Mouse (Mus musculus) midbrain, embryonic 14.5 days (tissue): Measurements from ENCODE around the gene Phf20. TPM values are rescaled to one million over a fixed set of nuclear protein-coding genes. Genes with fewer than 3 reads are reported as not detected.

Experiments
- ATAC-seq: fragments of 200-750 bp; cut with Nextera tagmentation; 2 replicates; pipeline ENCODE4 v1.8.0; 2017; ENCODE audit warnings: moderate number of reproducible peaks, moderate library complexity; ENCODE audit not compliant: low FRiP score, low TSS enrichment
- DNase-seq: peaks from one replicate; pipeline ENCODE4 v3.0.0-alpha.2; 2015
- H3K27ac ChIP-seq: fragments of 300-500 bp; sonication (generic); replicated peaks from 2 replicates; pipeline ENCODE4 v1.5.1; 2014; ENCODE audit warnings: mild to moderate bottlenecking, low read depth, low read length, moderate library complexity
- H3K27me3 ChIP-seq: fragments of 300-500 bp; sonication (generic); 2 replicates; pipeline ENCODE4 v1.6.1; 2014; ENCODE audit warnings: low read length, control low read depth, mixed read lengths; ENCODE audit not compliant: control insufficient read depth, insufficient read depth
- H3K36me3 ChIP-seq: fragments of 300-500 bp; sonication (generic); 2 replicates; pipeline ENCODE4 v1.6.1; 2014; ENCODE audit warnings: low read length, control low read depth; ENCODE audit not compliant: control insufficient read depth, insufficient read depth
- H3K4me1 ChIP-seq: fragments of 300-500 bp; sonication (generic); 2 replicates; pipeline ENCODE4 v1.6.1; 2014; ENCODE audit warnings: mild to moderate bottlenecking, antibody characterized with exemption, low read length, control low read depth; ENCODE audit not compliant: control insufficient read depth, insufficient read depth
- H3K4me2 ChIP-seq: fragments of 300-500 bp; sonication (generic); 2 replicates; pipeline ENCODE4 v1.6.1; 2014; ENCODE audit warnings: mild to moderate bottlenecking, low read length, moderate library complexity
- H3K4me3 ChIP-seq: fragments of 300-500 bp; sonication (generic); replicated peaks from 2 replicates; pipeline ENCODE4 v1.5.1; 2014; ENCODE audit warnings: low read depth, low read length
- H3K9ac ChIP-seq: fragments of 300-500 bp; sonication (generic); replicated peaks from 2 replicates; pipeline ENCODE4 v1.6.1; 2014; ENCODE audit warnings: mild to moderate bottlenecking, low read length, moderate library complexity
- H3K9me3 ChIP-seq: fragments of 300-500 bp; sonication (generic); 2 replicates; pipeline ENCODE4 v1.6.1; 2016; ENCODE audit warnings: low read length, control low read depth, mixed read lengths; ENCODE audit not compliant: control insufficient read depth
- WGBS: fragments of 180-500 bp; shearing (Covaris S2); extraction: QIAGEN DNeasy Blood & Tissue Kit; methylation state at CpG from one replicate; pipeline ENCODE4 v1.1.7; 2014; 5-methylcytosine and 5-hydroxymethylcytosine counted together
- polyA plus RNA-seq: library from polyadenylated mRNA; unstranded; fragments of >200 nt; fragmentation: Nextera tagmentation; extraction: Ambion mirVana; gene quantifications from 2 replicates; pipeline ENCODE4 v1.2.1, GENCODE M21; 2014

Gene Phf20
- polyA plus RNA-seq, 1 experiment from 2014 or later: 120 TPM

- 95% methylated on average over 2 of the region's 2 CpGs for WGBS
- Histone ChIP-seq H3K9ac (no peak overlapping the region), H3K9me3 (no peaks in the 10 kb centered on the region), H3K4me2 (no peak overlapping the region), H3K27me3 (no peaks in the 10 kb centered on the region), H3K4me1 (no peaks in the 10 kb centered on the region), H3K4me3 (no peak overlapping the region), H3K27ac (no peak overlapping the region), H3K36me3 (peaks cover 61% of the 10 kb centered on the region)
- DNase-seq (no peak), ATAC-seq (no peak)
These were observed 99.4 kb downstream of the Phf20 start for GRCm38 (mm10) chr2:156295601-156296063.

GRCm38 (mm10) chr2:156296190-156296589, 99.9 kb downstream of the Phf20 start:
- DNase-seq: no peak
- no peaks in the 10 kb centered on the region for H3K27me3 ChIP-seq
- no peak overlapping the region for H3K9ac ChIP-seq
- no peak overlapping the region for H3K27ac ChIP-seq
- H3K4me1 ChIP-seq: no peaks in the 10 kb centered on the region
- H3K36me3 ChIP-seq: peaks cover 66% of the 10 kb centered on the region
- no peak for ATAC-seq
- H3K9me3 ChIP-seq: no peaks in the 10 kb centered on the region
- WGBS: 98% methylated on average over 3 of the region's 3 CpGs
- no peak overlapping the region for H3K4me3 ChIP-seq
- H3K4me2 ChIP-seq: no peak overlapping the region

- DNase-seq: no peak
- Histone ChIP-seq H3K9me3 (no peaks in the 10 kb centered on the region), H3K4me2 (no peak overlapping the region), H3K9ac (no peak overlapping the region), H3K4me1 (no peaks in the 10 kb centered on the region), H3K27me3 (no peaks in the 10 kb centered on the region), H3K27ac (no peak overlapping the region), H3K4me3 (no peak overlapping the region), H3K36me3 (peaks cover 66% of the 10 kb centered on the region)
- WGBS: 95% methylated on average over 3 of the region's 3 CpGs
- ATAC-seq: no peak
These were observed 101.4 kb downstream of the Phf20 start for GRCm38 (mm10) chr2:156297653-156298052.

GRCm38 (mm10) chr2:156298458-156298857, 102.2 kb downstream of the Phf20 start:
- H3K9ac ChIP-seq: no peak overlapping the region
- H3K9me3 ChIP-seq: no peaks in the 10 kb centered on the region
- ATAC-seq (no peak), DNase-seq (no peak)
- no peak overlapping the region for H3K27ac ChIP-seq
- H3K4me2 ChIP-seq: no peak overlapping the region
- WGBS: 91% methylated on average over 7 of the region's 7 CpGs
- H3K36me3 ChIP-seq: peaks cover 65% of the 10 kb centered on the region
- no peaks in the 10 kb centered on the region for H3K27me3 ChIP-seq
- no peak overlapping the region for H3K4me3 ChIP-seq
- H3K4me1 ChIP-seq: no peaks in the 10 kb centered on the region

GRCm38 (mm10) chr2:156302063-156302462, 105.8 kb downstream of the Phf20 start:
- Histone ChIP-seq H3K27me3 (no peaks in the 10 kb centered on the region), H3K4me1 (no peaks in the 10 kb centered on the region), H3K27ac (no peak overlapping the region), H3K4me3 (no peak overlapping the region), H3K9ac (no peak overlapping the region), H3K36me3 (peaks cover 66% of the 10 kb centered on the region), H3K9me3 (no peaks in the 10 kb centered on the region), H3K4me2 (no peak overlapping the region)
- no peak for DNase-seq
- no peak for ATAC-seq
- WGBS: 91% methylated on average over 4 of the region's 4 CpGs

- no peaks in the 10 kb centered on the region for H3K9me3 ChIP-seq
- H3K4me3 ChIP-seq: no peak overlapping the region
- DNase-seq (no peak), ATAC-seq (no peak)
- no peak overlapping the region for H3K27ac ChIP-seq
- peaks cover 67% of the 10 kb centered on the region for H3K36me3 ChIP-seq
- no peak overlapping the region for H3K9ac ChIP-seq
- no peak overlapping the region for H3K4me2 ChIP-seq
- no peaks in the 10 kb centered on the region for H3K4me1 ChIP-seq
- H3K27me3 ChIP-seq: no peaks in the 10 kb centered on the region
- WGBS: 97% methylated on average over 4 of the region's 4 CpGs
These were observed 108.1 kb downstream of the Phf20 start for GRCm38 (mm10) chr2:156304351-156304750.

- peak; percentile 66 for DNase-seq
- H3K9me3 ChIP-seq: no peaks in the 10 kb centered on the region
- no peaks in the 10 kb centered on the region; the same call in 1 of the 2 replicates for H3K4me1 ChIP-seq
- H3K4me2 ChIP-seq: no peak overlapping the region
- no peaks in the 10 kb centered on the region for H3K27me3 ChIP-seq
- H3K9ac ChIP-seq: no peak overlapping the region
- no peak for ATAC-seq
- H3K27ac ChIP-seq: no peak overlapping the region
- no peak overlapping the region for H3K4me3 ChIP-seq
- peaks cover 62% of the 10 kb centered on the region for H3K36me3 ChIP-seq
- WGBS: 88% methylated on average over 2 of the region's 2 CpGs
These were observed 109.6 kb downstream of the Phf20 start for GRCm38 (mm10) chr2:156305818-156306217.

GRCm38 (mm10) chr2:156307261-156307660, 111.0 kb downstream of the Phf20 start:
- H3K9ac ChIP-seq: no peak overlapping the region
- H3K9me3 ChIP-seq: no peaks in the 10 kb centered on the region
- H3K4me3 ChIP-seq: no peak overlapping the region
- WGBS: 57% methylated on average over 5 of the region's 5 CpGs
- H3K4me1 ChIP-seq: peaks cover 6% of the 10 kb centered on the region; the same call in 1 of the 2 replicates
- no peaks in the 10 kb centered on the region for H3K27me3 ChIP-seq
- H3K27ac ChIP-seq: no peak overlapping the region
- H3K36me3 ChIP-seq: peaks cover 56% of the 10 kb centered on the region
- DNase-seq: peak; percentile 54
- H3K4me2 ChIP-seq: no peak overlapping the region
- ATAC-seq: no peak

- Histone ChIP-seq H3K4me2 (no peak overlapping the region), H3K4me1 (peaks cover 10% of the 10 kb centered on the region), H3K27me3 (no peaks in the 10 kb centered on the region), H3K4me3 (no peak overlapping the region), H3K9me3 (no peaks in the 10 kb centered on the region), H3K27ac (no peak overlapping the region), H3K36me3 (peaks cover 35% of the 10 kb centered on the region), H3K9ac (no peak overlapping the region)
- ATAC-seq (no peak), DNase-seq (no peak)
- WGBS: 96% methylated on average over 5 of the region's 5 CpGs
These were observed 113.7 kb downstream of the Phf20 start for GRCm38 (mm10) chr2:156309948-156310347.
